Mouse (Mus musculus) thymus, postnatal 36 days (tissue): ENCODE data around the gene Cenpq.

ENCODE experiments used
- DNase-seq, 2 experiments: peaks; one replicate each; pipeline ENCODE4 v3.0.0; 2022; ENCODE audit warnings: mixed read lengths in 2 of 2

Gene Cenpq

GRCm38 (mm10) chr17:40934420-40935231 lies at the start of gene Cenpq, which contains the start of gene Mut:
Gene Cenpq (minus strand): TSS chr17:40935047.
Gene Mut (plus strand): TSS chr17:40934685.
- DNase-seq: peak; percentile 93 to 94

DNA sequence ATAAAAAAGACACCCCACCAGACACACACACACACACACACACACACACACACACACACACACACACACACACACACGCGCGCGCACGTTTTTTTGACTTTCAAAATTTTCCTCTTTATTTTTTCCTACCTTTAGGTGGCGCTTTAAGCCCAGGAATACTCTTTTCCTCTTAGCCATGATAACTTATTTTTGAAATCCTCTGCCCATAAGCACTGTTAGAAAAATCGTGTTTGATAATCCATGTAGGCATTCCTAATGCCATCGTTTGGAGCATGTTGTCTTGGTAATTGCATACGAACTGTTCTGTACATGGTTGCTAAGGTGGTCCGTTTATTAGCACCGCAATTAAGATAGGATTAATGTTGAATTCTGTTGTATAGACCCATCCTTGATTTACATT lies 43.1 kb upstream of the Cenpq start:
- no peak for DNase-seq

GRCm38 (mm10) chr17:40948518-40948917 lies 13.7 kb upstream of the Cenpq start:
- no peak for DNase-seq

- no peak for DNase-seq
These were observed 862 bp downstream of the Cenpq start for GRCm38 (mm10) chr17:40933985-40934384.

- no peak for DNase-seq
These were observed 19.3 kb downstream of the Cenpq start for GRCm38 (mm10) chr17:40915499-40915898.

- no peak for DNase-seq
These were observed 20.6 kb downstream of the Cenpq start, which contains the start of gene Glyatl3 for GRCm38 (mm10) chr17:40914250-40914649. Gene Glyatl3 (minus strand): TSS chr17:40914350.

GRCm38 (mm10) chr17:40904721-40905154 lies 30.1 kb downstream of the Cenpq start:
- DNase-seq: no peak

DNA sequence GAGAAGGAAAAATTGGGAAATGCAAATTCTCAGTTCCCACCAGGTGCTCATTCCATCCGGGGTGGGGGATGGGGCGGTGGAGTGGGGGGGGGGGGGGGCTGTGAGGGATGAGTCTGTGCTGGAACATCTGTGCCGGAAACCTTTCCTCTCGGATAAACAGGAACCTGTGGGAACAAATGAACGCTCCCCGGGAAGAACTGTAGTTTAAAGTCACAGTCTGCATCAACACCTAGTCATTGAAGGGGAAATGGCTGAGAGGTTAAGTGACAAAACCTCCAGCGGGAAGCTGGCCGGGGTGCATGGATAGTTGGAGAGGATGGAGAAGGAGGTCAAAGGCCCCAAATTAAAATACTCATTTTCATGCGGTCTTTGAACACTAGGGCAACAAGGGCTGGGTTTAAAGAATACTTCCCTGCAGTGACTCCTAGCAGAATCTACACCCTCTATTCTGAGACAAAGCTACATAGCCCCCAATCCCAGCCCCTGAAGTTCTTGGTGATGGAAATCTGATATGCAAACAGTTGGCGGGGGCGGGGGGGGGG lies 30.7 kb downstream of the Cenpq start:
- no peak for DNase-seq

GRCm38 (mm10) chr17:40903345-40903744 lies 31.5 kb downstream of the Cenpq start:
- DNase-seq: no peak

DNA sequence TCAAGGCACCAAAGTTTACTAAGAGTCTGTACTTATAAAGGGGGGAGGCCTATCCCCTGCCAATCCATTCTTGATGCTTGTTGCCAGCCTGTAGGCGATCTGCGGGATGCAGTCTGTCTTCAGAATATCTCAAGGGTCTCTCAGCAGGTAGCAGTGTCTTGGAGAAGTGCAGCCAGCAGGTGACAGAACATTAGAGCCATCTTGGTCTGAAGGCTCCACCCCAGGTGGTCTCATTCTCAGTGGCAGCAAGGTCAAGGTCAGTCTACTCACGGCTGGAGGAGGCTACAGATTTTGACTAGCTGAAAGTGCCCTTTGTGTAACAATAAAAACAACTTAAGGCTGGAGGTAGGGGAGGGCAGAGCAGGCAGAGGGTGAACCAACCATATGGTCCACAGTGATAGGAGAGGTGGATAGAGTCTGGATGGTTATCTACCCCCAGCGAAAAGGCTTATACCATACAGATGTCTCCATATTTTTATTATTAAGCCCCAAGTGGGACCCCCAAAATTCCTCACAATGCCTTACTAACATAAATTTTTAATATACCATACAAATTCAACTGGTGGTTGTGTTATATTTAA lies 35.0 kb downstream of the Cenpq start:
- no peak for DNase-seq

- no peak for DNase-seq
These were observed 38.0 kb downstream of the Cenpq start for GRCm38 (mm10) chr17:40896863-40897262.

GRCm38 (mm10) chr17:40887849-40888536 lies 46.9 kb downstream of the Cenpq start:
- DNase-seq: no peak

- DNase-seq: no peak
These were observed 49.7 kb downstream of the Cenpq start for GRCm38 (mm10) chr17:40885155-40885554.

- no peak for DNase-seq
These were observed 52.7 kb downstream of the Cenpq start for GRCm38 (mm10) chr17:40882172-40882571.

DNA sequence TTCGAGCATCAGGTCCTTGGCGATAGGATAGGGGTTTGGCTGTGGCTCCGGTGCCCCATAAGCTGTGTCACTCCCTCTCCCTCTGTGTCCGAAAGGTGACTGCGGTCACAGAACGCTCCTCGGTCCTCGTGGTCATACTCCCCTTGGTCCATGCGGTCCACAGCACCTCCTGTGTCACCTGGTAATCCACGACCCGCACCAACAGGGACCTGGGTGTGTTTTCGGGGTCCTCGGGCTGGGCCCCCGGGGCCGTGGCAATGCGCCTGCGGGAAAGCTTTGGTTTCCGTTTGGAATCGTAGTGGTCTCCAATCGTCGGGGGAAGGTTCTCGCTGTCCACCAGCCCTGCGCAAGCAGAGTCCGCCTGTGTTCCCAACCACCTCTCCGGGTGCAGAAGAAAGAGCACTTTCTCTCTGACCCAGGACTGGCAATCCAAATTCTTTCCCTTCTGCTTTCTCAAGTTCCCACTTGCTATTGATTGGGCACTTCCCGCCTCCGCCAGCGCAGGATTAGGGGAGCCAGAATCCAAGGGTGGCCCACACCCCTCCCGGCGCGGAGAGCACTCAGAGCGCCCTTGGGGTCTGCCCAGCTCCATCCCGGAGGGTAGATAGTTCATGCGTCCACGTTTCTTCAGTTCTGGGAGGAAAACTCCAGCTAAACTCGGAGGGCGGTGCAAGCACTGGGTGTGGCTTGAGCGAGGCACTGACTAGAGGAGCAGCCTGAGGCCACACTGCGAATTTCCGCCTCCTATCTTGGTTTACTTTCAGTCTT lies 54.7 kb downstream of the Cenpq start, which contains the start of gene 9130008F23Rik:
Gene 9130008F23Rik, minus strand, starts transcription at position 636 of the 768 bp plus-strand sequence.
- no peak for DNase-seq

DNA sequence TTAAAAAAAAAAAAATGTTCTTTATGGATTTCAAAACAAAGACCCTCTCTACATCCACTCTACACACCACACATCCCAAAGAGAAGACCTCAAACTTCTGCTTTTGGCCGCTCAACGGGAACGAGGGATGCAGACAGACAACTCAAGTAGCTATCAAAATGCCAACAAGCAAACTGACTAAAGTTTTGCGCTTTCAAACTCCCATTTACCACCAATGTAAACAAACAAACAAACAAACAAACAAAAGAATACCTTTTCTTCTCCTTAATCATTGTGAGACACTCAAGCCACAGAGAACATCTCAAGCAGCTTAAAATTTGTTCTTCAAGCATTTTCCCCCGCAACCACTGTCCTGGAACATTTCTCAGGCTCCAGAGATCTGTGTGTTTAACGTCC lies 55.3 kb downstream of the Cenpq start:
- no peak for DNase-seq

DNA sequence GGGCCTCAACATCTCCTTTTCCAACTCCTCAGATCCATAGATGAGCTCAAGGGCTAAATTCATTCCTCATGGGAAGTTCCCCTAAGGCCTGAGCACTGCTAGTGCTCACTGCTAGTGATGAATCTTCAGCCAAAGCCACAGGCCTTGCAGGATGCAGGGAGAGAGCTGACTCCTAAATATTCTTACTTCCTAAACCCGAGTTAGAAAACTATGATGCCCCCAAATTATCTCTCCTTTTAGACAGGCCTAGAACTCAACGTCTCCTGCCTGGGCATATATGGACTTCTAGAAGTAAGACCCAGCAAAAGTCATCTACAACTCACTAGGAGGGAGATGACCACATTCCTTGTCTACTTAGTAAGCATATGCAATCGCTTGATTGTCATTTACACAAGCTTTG lies 57.1 kb downstream of the Cenpq start:
- DNase-seq: no peak

DNA sequence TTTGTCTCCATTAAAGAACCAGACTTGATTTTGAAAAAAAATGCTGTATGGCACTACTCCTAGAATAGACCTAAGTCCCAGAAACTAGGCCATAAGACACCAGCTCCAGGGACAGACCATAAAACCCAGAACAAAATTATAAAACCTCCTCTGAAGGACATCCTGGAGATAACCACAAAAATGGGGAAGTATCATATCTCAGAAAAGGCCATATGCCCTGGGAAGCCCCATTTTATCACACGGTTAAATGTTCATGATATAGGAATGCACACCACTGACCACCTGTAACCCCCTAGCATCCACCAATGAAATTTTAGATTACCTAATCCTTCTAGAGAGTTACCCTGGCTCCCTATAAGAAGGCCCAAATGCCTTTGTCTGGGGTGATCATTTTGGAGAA lies 59.3 kb downstream of the Cenpq start:
- DNase-seq: no peak

DNA sequence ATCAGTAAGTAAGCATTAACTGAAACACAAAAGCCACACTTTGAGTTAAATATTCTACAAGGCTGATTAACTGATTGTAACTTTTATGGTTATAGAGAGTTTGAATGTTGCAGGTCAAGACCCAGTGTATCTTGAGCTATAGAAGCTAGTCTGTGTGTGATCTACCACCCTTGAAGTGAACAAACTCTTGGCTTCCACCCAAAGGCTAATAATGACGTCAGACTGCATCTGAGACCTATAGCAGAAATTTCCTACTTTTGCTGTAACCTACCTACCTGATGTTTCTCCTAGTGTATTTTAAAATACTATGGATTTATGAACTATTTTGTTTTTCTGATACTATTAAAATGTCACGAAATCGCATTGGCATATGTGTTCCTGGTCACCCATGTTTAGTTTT lies 60.1 kb downstream of the Cenpq start:
- DNase-seq: no peak

- no peak for DNase-seq
These were observed 61.2 kb downstream of the Cenpq start for GRCm38 (mm10) chr17:40873582-40874011.
